Mouse (Mus musculus): ENCODE data around the gene Hist1h1b.
"Not testable (repeated sequence)": the region's sequence is repeated elsewhere in the genome, so short reads cannot be mapped to it uniquely, and the experiment has no call there.

DNA sequence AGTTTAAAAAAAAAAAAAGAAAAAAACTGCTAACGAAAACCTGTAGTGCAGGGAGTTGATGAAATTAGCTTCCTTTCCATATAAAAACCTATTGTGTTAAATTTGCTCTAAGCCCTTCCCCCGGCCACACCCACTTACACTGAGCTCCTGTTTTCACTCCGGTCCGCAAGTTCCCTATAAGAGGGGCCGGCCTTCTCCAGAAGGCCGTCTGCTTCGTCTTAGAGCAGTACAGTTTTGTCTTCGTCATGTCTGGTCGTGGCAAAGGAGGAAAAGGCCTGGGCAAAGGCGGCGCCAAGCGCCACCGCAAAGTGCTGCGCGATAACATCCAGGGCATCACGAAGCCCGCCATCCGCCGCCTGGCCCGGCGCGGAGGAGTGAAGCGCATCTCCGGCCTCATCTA is 31.1 kb upstream of the Hist1h1b start, which contains the start of gene Hist1h4m:
- TF ChIP-seq CTCF (conservative IDR thresholded peaks at IDR 0.05; ENCODE audit: low read length); POU5F1 (IDR thresholded peaks at IDR 0.05; ENCODE audit: borderline replicate concordance, low read length); NANOG (IDR thresholded peaks at IDR 0.05; ENCODE audit: borderline replicate concordance, low read length): not testable (repeated sequence)
